Mouse (Mus musculus) olfactory bulb, adult 2 months (tissue): ENCODE results near the gene Lamtor2.

Experiments
- CTCF ChIP-seq: fragments of 200-500 bp; IDR thresholded peaks from 2 replicates; pipeline ENCODE4 v1.5.1; 2012; ENCODE audit warnings: low read depth, mild to moderate bottlenecking, low read length, moderate library complexity; ENCODE audit not compliant: insufficient read depth
- POLR2A ChIP-seq: fragments of 200-500 bp; IDR thresholded peaks from 2 replicates; pipeline ENCODE4 v1.6.1; 2012; ENCODE audit warnings: mild to moderate bottlenecking, low read depth, low read length, moderate library complexity; ENCODE audit not compliant: insufficient read depth

GRCm38 (mm10) chr3:88569694-88570093 is 16.8 kb upstream of the Lamtor2 start:
- TF ChIP-seq CTCF (no peak), POLR2A (no peak)
